Mouse (Mus musculus) lung, postnatal 0 days (tissue): ENCODE data around the gene Pcsk6.

Experiments used
- CTCF ChIP-seq: IDR thresholded peaks from 2 replicates; pipeline ENCODE4 v1.5.1; 2016; ENCODE audit warnings: antibody characterized with exemption, mild to moderate bottlenecking
- EP300 ChIP-seq: IDR thresholded peaks from 2 replicates; pipeline ENCODE4 v1.6.1; 2016; ENCODE audit warnings: antibody characterized with exemption, mild to moderate bottlenecking, control low read depth

DNA sequence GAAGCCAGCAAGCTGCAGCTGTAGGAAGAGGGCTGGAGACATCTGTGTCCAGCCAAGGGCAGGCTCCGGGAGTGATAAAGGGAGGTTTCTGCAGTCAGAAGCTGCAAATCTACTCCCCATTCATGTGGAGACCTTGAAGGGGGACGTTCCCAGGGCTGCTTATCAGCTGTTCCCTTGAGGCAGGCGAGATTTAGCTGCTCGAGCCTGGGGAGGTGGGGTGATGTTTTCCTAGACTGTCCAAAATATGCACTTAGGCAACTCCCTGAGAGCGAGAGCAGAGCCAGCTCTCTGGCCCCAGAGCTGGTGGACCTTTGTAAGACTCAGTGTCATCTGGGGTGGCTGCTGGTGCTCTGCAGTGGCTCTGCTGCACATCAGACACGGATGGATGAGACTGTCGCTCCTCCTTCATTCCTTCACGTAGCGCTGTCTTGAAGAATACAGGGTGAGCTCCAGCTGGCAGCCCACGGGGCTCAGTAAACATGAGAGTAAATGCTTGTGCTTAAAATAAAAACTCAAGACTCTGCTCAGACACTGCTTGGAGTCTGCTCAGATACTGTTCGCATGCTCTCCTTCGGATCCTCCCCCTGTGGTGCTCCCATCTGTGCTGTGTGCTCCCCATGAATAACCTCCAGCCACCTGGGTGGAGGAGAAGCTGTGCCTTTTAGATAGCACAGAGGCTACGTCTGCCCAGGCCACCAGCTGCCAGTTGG is 41.1 kb downstream of the Pcsk6 start:
- no peak for TF ChIP-seq CTCF
- no peak for TF ChIP-seq EP300
